Mouse (Mus musculus) limb, embryonic 11.5 days (tissue): ENCODE measurements around the gene Vmn1r116. TPM values are rescaled to one million over a fixed set of nuclear protein-coding genes. Genes with fewer than 3 reads are reported as not detected.
"Not testable (repeated sequence)": the region's sequence is repeated elsewhere in the genome, so short reads cannot be mapped to it uniquely, and the experiment has no call there.

ENCODE experiments used
- ATAC-seq: fragments of 200-750 bp; cut with Nextera tagmentation; 2 replicates; pipeline ENCODE4 v1.8.0; 2017; ENCODE audit warnings: low read depth; ENCODE audit not compliant: insufficient number of reproducible peaks, low FRiP score, low TSS enrichment
- DNase-seq: peaks from one replicate; pipeline ENCODE4 v3.0.0-alpha.2; 2015; ENCODE audit warnings: low spot score
- H3K27ac ChIP-seq: fragments of 300-500 bp; sonication (generic); replicated peaks from 2 replicates; pipeline ENCODE4 v1.5.1; 2014; ENCODE audit warnings: low read depth, mild to moderate bottlenecking, low read length
- H3K27me3 ChIP-seq: fragments of 300-500 bp; sonication (generic); 2 replicates; pipeline ENCODE4 v1.6.1; 2014; ENCODE audit warnings: mild to moderate bottlenecking, low read length, mixed read lengths; ENCODE audit not compliant: control insufficient read depth, insufficient read depth
- H3K36me3 ChIP-seq: fragments of 300-500 bp; sonication (generic); 2 replicates; pipeline ENCODE4 v1.6.1; 2014; ENCODE audit warnings: mild to moderate bottlenecking, low read length, moderate library complexity, mixed read lengths; ENCODE audit not compliant: control insufficient read depth, insufficient read depth
- H3K4me1 ChIP-seq: fragments of 300-500 bp; sonication (generic); 2 replicates; pipeline ENCODE4 v1.6.1; 2014; ENCODE audit warnings: low read length, mixed read lengths; ENCODE audit not compliant: control insufficient read depth, insufficient read depth
- H3K4me2 ChIP-seq: fragments of 300-500 bp; sonication (generic); 2 replicates; pipeline ENCODE4 v1.6.1; 2014; ENCODE audit warnings: low read depth, mild to moderate bottlenecking, moderate library complexity; ENCODE audit not compliant: severe bottlenecking
- H3K4me3 ChIP-seq: fragments of 300-500 bp; sonication (generic); 2 replicates; pipeline ENCODE4 v1.5.1; 2014; ENCODE audit warnings: low read depth, low read length
- H3K9ac ChIP-seq: fragments of 300-500 bp; sonication (generic); 2 replicates; pipeline ENCODE4 v1.6.1; 2014; ENCODE audit warnings: mild to moderate bottlenecking, low read length
- H3K9me3 ChIP-seq: fragments of 300-500 bp; sonication (generic); 2 replicates; pipeline ENCODE4 v1.6.1; 2016; ENCODE audit warnings: low read length; ENCODE audit not compliant: control insufficient read depth
- WGBS: fragments of 180-500 bp; shearing (Covaris S2); extraction: QIAGEN DNeasy Blood & Tissue Kit; methylation state at CpG from one replicate; pipeline ENCODE4 v1.1.7; 2014; 5-methylcytosine and 5-hydroxymethylcytosine counted together
- polyA plus RNA-seq: library from polyadenylated mRNA; unstranded; fragments of >200 nt; fragmentation: Nextera tagmentation; extraction: Ambion mirVana; gene quantifications from 2 replicates; pipeline ENCODE4 v1.2.1, GENCODE M21; 2014

Gene Vmn1r116
- not detected in 2 replicates for polyA plus RNA-seq

DNA sequence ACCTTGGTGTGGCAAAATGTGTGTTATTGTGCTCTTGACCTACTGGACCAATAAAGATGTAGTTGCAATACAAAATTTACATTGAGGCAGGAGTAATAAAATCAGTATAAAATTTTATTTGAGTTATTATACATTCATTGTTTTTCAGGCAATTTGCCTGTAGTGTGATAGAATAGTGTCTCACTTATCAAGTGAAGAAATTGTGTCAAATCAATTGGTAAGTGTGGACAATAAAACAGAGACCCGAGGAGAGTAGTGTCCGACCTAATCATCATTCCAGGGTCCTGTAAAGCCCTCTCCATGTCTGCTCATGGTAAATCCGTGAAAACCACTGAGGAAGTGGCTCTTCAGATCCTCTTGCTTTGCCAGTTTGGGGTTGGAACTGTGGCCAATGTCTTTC lies at the start of gene Vmn1r116:
Vmn1r116 (plus strand) TSS at position 301 of the 400 bp plus-strand sequence.
- H3K36me3 ChIP-seq, H3K4me2 ChIP-seq, H3K27me3 ChIP-seq, H3K9ac ChIP-seq, H3K9me3 ChIP-seq, H3K4me3 ChIP-seq, H3K27ac ChIP-seq, H3K4me1 ChIP-seq, ATAC-seq, DNase-seq: not testable (repeated sequence)
- 74% methylated on average over 3 of the region's 3 CpGs for WGBS

DNA sequence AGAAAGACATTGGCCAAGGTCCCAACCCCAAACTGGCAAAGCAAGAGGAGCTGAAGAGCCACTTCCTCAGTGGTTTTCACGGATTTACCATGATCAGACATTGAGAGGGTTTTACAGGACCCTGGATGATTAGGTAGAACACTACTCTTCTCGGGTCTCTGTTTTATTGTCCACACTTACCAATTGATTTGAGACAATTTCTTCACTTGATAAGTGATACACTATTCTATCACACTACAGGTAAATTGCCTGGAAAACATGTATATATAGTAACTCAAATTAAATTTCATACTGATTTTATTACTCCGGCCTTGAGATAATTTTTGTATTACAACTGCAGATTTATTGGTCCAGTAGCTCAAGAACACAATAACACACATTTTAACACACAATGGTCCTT lies 27.2 kb upstream of the Vmn1r116 start, which contains the start of gene Vmn1r115:
Vmn1r115 (minus strand) TSS at position 101 of the 400 bp plus-strand sequence.
- WGBS = 100% methylated on average over 1 of the region's 3 CpGs

GRCm38 (mm10) chr7:20884021-20884420 lies 12.0 kb downstream of the Vmn1r116 start, which contains the start of gene Vmn1r117:
TSS of gene Vmn1r117 (minus strand) at chr7:20884121.
- not testable (repeated sequence) for H3K4me2 ChIP-seq, H3K9ac ChIP-seq, DNase-seq, H3K27ac ChIP-seq, H3K4me3 ChIP-seq, H3K27me3 ChIP-seq, H3K4me1 ChIP-seq, H3K36me3 ChIP-seq, H3K9me3 ChIP-seq, ATAC-seq
- WGBS = no CpG with 5 or more reads among the region's 2 CpGs

More for the DNA sequence above, 27.2 kb upstream of the Vmn1r116 start, which contains the start of gene Vmn1r115:
- not testable (repeated sequence) for ATAC-seq, H3K9me3 ChIP-seq, H3K9ac ChIP-seq, DNase-seq, H3K27ac ChIP-seq, H3K4me2 ChIP-seq, H3K4me1 ChIP-seq, H3K27me3 ChIP-seq, H3K36me3 ChIP-seq, H3K4me3 ChIP-seq

DNA sequence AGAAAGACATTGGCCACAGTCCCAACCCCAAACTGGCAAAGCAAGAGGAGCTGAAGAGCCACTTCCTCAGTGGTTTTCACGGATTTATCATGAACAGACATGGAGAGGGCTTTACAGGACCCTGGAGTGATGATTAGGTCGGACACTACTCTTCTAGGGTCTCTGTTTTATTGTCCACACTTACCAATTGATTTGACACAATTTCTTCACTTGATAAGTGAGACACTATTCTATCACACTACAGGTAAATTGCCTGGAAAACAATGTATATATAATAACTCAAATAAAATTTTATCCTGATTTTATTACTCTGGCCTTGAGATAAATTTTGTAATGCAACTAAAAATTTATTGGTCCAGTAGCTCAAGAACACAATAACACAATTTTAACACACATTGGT lies 40.2 kb downstream of the Vmn1r116 start, which contains the start of gene Vmn1r118:
Vmn1r118 (minus strand) TSS at position 101 of the 400 bp plus-strand sequence.
- not testable (repeated sequence) for H3K36me3 ChIP-seq, H3K4me1 ChIP-seq, H3K27me3 ChIP-seq, H3K9me3 ChIP-seq, DNase-seq, H3K4me3 ChIP-seq, H3K27ac ChIP-seq, H3K4me2 ChIP-seq, H3K9ac ChIP-seq, ATAC-seq
- WGBS = no CpG with 5 or more reads among the region's 2 CpGs

Other genes starting within 250 kb of the Vmn1r116 start
- gene Vmn1r107, start 203.3 kb upstream of the Vmn1r116 start, polyA plus RNA-seq = not detected in 2 replicates
- not detected in 2 replicates for gene Vmn1r111, start 169.0 kb upstream of the Vmn1r116 start, polyA plus RNA-seq
- not detected in 2 replicates for gene Gm10668, start 141.6 kb upstream of the Vmn1r116 start, polyA plus RNA-seq
- gene Vmn1r112, start 101.1 kb upstream of the Vmn1r116 start, polyA plus RNA-seq = not detected in 2 replicates
- gene Vmn1r113, start 85.0 kb upstream of the Vmn1r116 start, polyA plus RNA-seq = not detected in 2 replicates
- not detected in 2 replicates for gene Vmn1r114, start 60.1 kb upstream of the Vmn1r116 start, polyA plus RNA-seq
- not detected in 2 replicates for gene Vmn1r115, start 27.3 kb upstream of the Vmn1r116 start, polyA plus RNA-seq
- not detected in 2 replicates for gene Vmn1r117, start 11.9 kb downstream of the Vmn1r116 start, polyA plus RNA-seq
- gene Vmn1r118, start 40.1 kb downstream of the Vmn1r116 start, polyA plus RNA-seq = not detected in 2 replicates
- gene Vmn1r119, start 140.2 kb downstream of the Vmn1r116 start, polyA plus RNA-seq = not detected in 2 replicates
- not detected in 2 replicates for gene Vmn1r120, start 181.5 kb downstream of the Vmn1r116 start, polyA plus RNA-seq
- not detected in 2 replicates for gene Vmn1r121, start 226.3 kb downstream of the Vmn1r116 start, polyA plus RNA-seq